Mouse (Mus musculus): ENCODE measurements around the gene Olfr544. TPM values are rescaled to one million over a fixed set of nuclear protein-coding genes. Genes with fewer than 3 reads are reported as not detected.
A peak's percentile ranks its signal among the peaks of the same experiment; 100 is the strongest.
"Not testable (repeated sequence)": the region's sequence is repeated elsewhere in the genome, so short reads cannot be mapped to it uniquely, and the experiment has no call there.

Gene Olfr544
- total RNA-seq (2022) = not detected

GRCm38 (mm10) chr7:102488161-102488560 is at the start of gene Olfr544:
Olfr544 (minus strand) TSS chr7:102488313.
- DNase-seq (ENCODE audit: low spot score in 2 of 2) = no peak

- DNase-seq (ENCODE audit: low spot score in 2 of 2) = no peak
Measured at GRCm38 (mm10) chr7:102534449-102534848, 46.3 kb upstream of the Olfr544 start, which contains the start of gene Olfr547. Olfr547 (plus strand) TSS chr7:102534749.

GRCm38 (mm10) chr7:102529052-102529451 is 40.9 kb upstream of the Olfr544 start:
- no peak for DNase-seq (ENCODE audit: low spot score in 2 of 2)

GRCm38 (mm10) chr7:102517051-102517335 is 28.9 kb upstream of the Olfr544 start:
- DNase-seq (ENCODE audit: low spot score in 2 of 2) = peak in 1 of 2 experiments; percentile 25

- DNase-seq (ENCODE audit: low spot score in 2 of 2) = no peak
Measured at GRCm38 (mm10) chr7:102516261-102517050, 28.3 kb upstream of the Olfr544 start.

- DNase-seq (ENCODE audit: low spot score in 2 of 2) = no peak
Measured at GRCm38 (mm10) chr7:102514144-102514543, 26.0 kb upstream of the Olfr544 start.

GRCm38 (mm10) chr7:102512814-102513435 is 24.8 kb upstream of the Olfr544 start:
- DNase-seq (ENCODE audit: low spot score in 2 of 2) = peak; percentile 47 to 85

- DNase-seq (ENCODE audit: low spot score in 2 of 2) = no peak
Measured at GRCm38 (mm10) chr7:102511927-102512326, 23.8 kb upstream of the Olfr544 start.

- no peak for DNase-seq (ENCODE audit: low spot score in 2 of 2)
Measured at GRCm38 (mm10) chr7:102509726-102510125, 21.6 kb upstream of the Olfr544 start.

GRCm38 (mm10) chr7:102508666-102509065 is 20.6 kb upstream of the Olfr544 start:
- DNase-seq (ENCODE audit: low spot score in 2 of 2) = no peak

- no peak for DNase-seq (ENCODE audit: low spot score in 2 of 2)
Measured at GRCm38 (mm10) chr7:102508066-102508465, 20.0 kb upstream of the Olfr544 start.

GRCm38 (mm10) chr7:102506848-102507247 is 18.7 kb upstream of the Olfr544 start:
- DNase-seq (ENCODE audit: low spot score in 2 of 2) = peak; percentile 48 to 85

GRCm38 (mm10) chr7:102501986-102502385 is 13.9 kb upstream of the Olfr544 start:
- no peak for DNase-seq (ENCODE audit: low spot score in 2 of 2)

GRCm38 (mm10) chr7:102499473-102499872 is 11.4 kb upstream of the Olfr544 start, which contains the start of gene Olfr545:
Olfr545 (minus strand) TSS chr7:102499573.
- DNase-seq (ENCODE audit: low spot score in 2 of 2) = no peak

GRCm38 (mm10) chr7:102494416-102494815 is 6.3 kb upstream of the Olfr544 start:
- not testable (repeated sequence) for DNase-seq (ENCODE audit: low spot score in 2 of 2)

GRCm38 (mm10) chr7:102486105-102486504 is 2.0 kb downstream of the Olfr544 start:
- no peak for DNase-seq (ENCODE audit: low spot score in 2 of 2)

- DNase-seq (ENCODE audit: low spot score in 2 of 2) = not testable (repeated sequence)
Measured at GRCm38 (mm10) chr7:102484766-102485165, 3.3 kb downstream of the Olfr544 start.

GRCm38 (mm10) chr7:102483665-102484064 is 4.4 kb downstream of the Olfr544 start:
- no peak for DNase-seq (ENCODE audit: low spot score in 2 of 2)

GRCm38 (mm10) chr7:102481579-102481978 is 6.5 kb downstream of the Olfr544 start, which contains the start of gene Olfr543:
Olfr543 (minus strand) TSS chr7:102481679.
- DNase-seq (ENCODE audit: low spot score in 2 of 2) = no peak

GRCm38 (mm10) chr7:102480821-102481220 is 7.3 kb downstream of the Olfr544 start:
- DNase-seq (ENCODE audit: low spot score in 2 of 2) = no peak

GRCm38 (mm10) chr7:102479368-102480078 is 8.6 kb downstream of the Olfr544 start:
- no peak for DNase-seq (ENCODE audit: low spot score in 2 of 2)

GRCm38 (mm10) chr7:102478926-102479325 is 9.2 kb downstream of the Olfr544 start:
- no peak for DNase-seq (ENCODE audit: low spot score in 2 of 2)
